Mouse (Mus musculus): ENCODE results near the gene Gm4559. TPM values are rescaled to one million over a fixed set of nuclear protein-coding genes. Genes with fewer than 3 reads are reported as not detected.
A peak's percentile ranks its signal among the peaks of the same experiment; 100 is the strongest.
"Not testable (repeated sequence)": the region's sequence is repeated elsewhere in the genome, so short reads cannot be mapped to it uniquely, and the experiment has no call there.

Gene Gm4559
- polyA plus RNA-seq (2015; fragmentation: Nextera tagmentation; extraction: Ambion mirVana) = not detected in 2 replicates

DNA sequence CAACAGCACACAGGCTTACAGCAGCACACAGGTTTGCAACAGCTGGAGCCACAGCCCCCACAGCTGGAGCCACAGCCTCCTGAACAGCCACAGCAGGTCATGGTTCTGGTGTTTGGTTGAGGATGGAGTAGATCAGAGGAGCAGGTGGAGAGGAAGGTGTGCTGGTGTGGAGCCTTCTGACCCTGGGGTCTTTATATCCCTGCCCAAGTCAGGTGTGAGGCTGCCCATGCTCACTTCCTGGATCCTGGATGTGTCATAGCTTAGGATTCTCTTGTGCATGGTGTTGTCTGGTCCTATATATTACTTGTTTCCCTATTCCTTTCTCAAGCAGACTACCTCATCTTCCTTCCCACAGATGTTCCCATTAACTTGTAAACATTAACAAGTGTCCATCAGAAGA is at the start of gene Gm4559:
TSS of gene Gm4559 (minus strand) at position 101 of the 400 bp plus-strand sequence.
- H3K27me3 ChIP-seq; H3K9me3 ChIP-seq (replicated peaks); H3K27ac ChIP-seq; H3K4me1 ChIP-seq; ATAC-seq (replicated peaks; ENCODE audit: low FRiP score); H3K4me2 ChIP-seq; H3K4me3 ChIP-seq (replicated peaks); H3K9ac ChIP-seq; H3K36me3 ChIP-seq: not testable (repeated sequence)

DNA sequence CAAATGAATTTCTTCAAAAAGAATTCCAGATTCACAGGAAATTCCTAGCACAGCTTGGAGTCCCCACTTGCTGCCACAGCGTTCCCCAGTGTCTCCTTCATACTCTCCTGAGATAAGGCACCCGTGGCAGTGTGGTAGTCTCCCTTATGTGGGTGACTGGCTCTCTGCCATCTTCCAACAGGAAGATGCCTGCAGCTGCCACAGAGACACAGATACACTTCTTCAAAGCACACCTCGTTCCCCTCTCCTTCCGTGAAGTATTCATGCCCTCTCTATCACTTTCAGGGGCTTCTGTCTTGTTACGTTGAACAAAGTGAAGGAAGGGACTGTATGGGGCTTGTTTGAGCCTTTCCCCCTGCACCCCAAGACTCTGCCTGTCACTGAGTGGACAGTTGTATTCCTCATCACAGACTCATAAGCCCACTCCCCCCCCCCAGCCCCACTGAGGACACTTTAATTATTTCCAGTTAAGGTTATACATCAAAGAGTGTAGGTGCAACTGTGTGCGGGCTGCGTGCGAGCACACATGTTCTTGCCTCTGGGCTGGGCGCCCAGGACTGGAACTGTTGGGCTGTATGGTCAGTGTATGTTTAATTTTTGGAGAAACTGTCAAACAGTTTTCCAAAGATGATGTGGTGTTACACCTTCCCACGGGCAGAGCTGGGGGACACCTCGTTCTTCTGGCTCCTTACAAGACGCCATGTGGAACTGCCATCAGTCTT is 49.4 kb upstream of the Gm4559 start:
- Histone ChIP-seq H3K4me1 (peaks cover 28% of the 10 kb centered on the region), H3K9ac (no peak overlapping the region), H3K4me3 (replicated peaks) (no peak overlapping the region), H3K9me3 (replicated peaks) (no peaks in the 10 kb centered on the region), H3K36me3 (no peaks in the 10 kb centered on the region), H3K27ac (no peak overlapping the region), H3K27me3 (no peaks in the 10 kb centered on the region), H3K4me2 (no peak overlapping the region)
- ATAC-seq (replicated peaks; ENCODE audit: low FRiP score) = no peak
- WGBS = 87% methylated on average over 12 of the region's 12 CpGs

DNA sequence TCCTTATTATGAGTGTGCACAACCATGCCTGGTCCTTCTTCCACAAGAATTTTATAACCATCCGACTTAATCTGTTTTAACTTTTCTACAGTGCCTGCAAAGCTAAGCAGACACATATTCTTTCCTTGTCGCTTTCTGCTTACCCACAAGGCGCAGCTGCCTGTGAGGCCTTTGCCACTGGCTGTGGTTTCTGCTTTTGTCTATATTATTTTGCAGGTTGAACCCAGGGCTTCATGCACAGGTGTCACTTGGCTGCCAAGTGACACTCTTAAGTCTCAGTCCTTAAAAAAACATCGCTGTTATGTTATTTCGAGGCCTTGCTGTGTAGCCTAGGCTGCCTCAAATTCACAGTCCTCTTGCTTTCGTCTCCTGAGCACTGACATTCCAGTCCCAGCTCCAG is 48.5 kb upstream of the Gm4559 start:
- 92% methylated on average over 6 of the region's 6 CpGs for WGBS
- ATAC-seq (replicated peaks; ENCODE audit: low FRiP score) = no peak
- no peaks in the 10 kb centered on the region for H3K27me3 ChIP-seq
- H3K27ac ChIP-seq = no peak overlapping the region
- H3K4me3 ChIP-seq (replicated peaks) = no peak overlapping the region
- H3K9me3 ChIP-seq (replicated peaks) = no peaks in the 10 kb centered on the region
- H3K4me1 ChIP-seq = peaks cover 24% of the 10 kb centered on the region
- H3K4me2 ChIP-seq = no peak overlapping the region
- H3K36me3 ChIP-seq = no peaks in the 10 kb centered on the region
- no peak overlapping the region for H3K9ac ChIP-seq

- not testable (repeated sequence) for H3K9ac ChIP-seq; H3K36me3 ChIP-seq; H3K27me3 ChIP-seq; H3K4me3 ChIP-seq (replicated peaks); H3K4me2 ChIP-seq; ATAC-seq (replicated peaks; ENCODE audit: low FRiP score); H3K9me3 ChIP-seq (replicated peaks)
- WGBS = 71% methylated on average over 7 of the region's 10 CpGs
- Histone ChIP-seq H3K27ac (peak overlapping the region; percentile 59; the same call in 1 of the 2 replicates), H3K4me1 (peaks cover 21% of the 10 kb centered on the region)
Observed at GRCm38 (mm10) chr7:142321637-142322306, 47.6 kb upstream of the Gm4559 start.

GRCm38 (mm10) chr7:142320906-142321305 is 46.7 kb upstream of the Gm4559 start:
- no peaks in the 10 kb centered on the region for H3K9me3 ChIP-seq (replicated peaks)
- no peaks in the 10 kb centered on the region for H3K36me3 ChIP-seq
- ATAC-seq (replicated peaks; ENCODE audit: low FRiP score) = 0 out of 2 replicates have a peak, but pooled peaks have one; percentile 30
- H3K9ac ChIP-seq = no peak overlapping the region
- H3K4me2 ChIP-seq = no peak overlapping the region
- WGBS = 32% methylated on average over 2 of the region's 2 CpGs
- H3K27me3 ChIP-seq = no peaks in the 10 kb centered on the region
- H3K27ac ChIP-seq = peak overlapping the region; percentile 41; the same call in 1 of the 2 replicates
- H3K4me3 ChIP-seq (replicated peaks) = no peak overlapping the region
- H3K4me1 ChIP-seq = peaks cover 20% of the 10 kb centered on the region

GRCm38 (mm10) chr7:142319124-142319523 is 45.0 kb upstream of the Gm4559 start:
- Histone ChIP-seq H3K4me3 (replicated peaks) (no peak overlapping the region), H3K27ac (no peak overlapping the region), H3K4me1 (peaks cover 20% of the 10 kb centered on the region), H3K9me3 (replicated peaks) (no peaks in the 10 kb centered on the region), H3K9ac (no peak overlapping the region), H3K4me2 (no peak overlapping the region), H3K27me3 (no peaks in the 10 kb centered on the region), H3K36me3 (no peaks in the 10 kb centered on the region)
- WGBS = 88% methylated on average over 11 of the region's 11 CpGs
- no peak for ATAC-seq (replicated peaks; ENCODE audit: low FRiP score)

- no peak for ATAC-seq (replicated peaks; ENCODE audit: low FRiP score)
- 62% methylated on average over 5 of the region's 5 CpGs for WGBS
- H3K36me3 ChIP-seq = no peaks in the 10 kb centered on the region
- H3K27me3 ChIP-seq = no peaks in the 10 kb centered on the region
- H3K9ac ChIP-seq = no peak overlapping the region
- no peaks in the 10 kb centered on the region for H3K9me3 ChIP-seq (replicated peaks)
- H3K4me2 ChIP-seq = no peak overlapping the region
- H3K4me1 ChIP-seq = peaks cover 20% of the 10 kb centered on the region
- H3K4me3 ChIP-seq (replicated peaks) = no peak overlapping the region
- H3K27ac ChIP-seq = no peak overlapping the region
Observed at GRCm38 (mm10) chr7:142317216-142317615, 43.1 kb upstream of the Gm4559 start.

DNA sequence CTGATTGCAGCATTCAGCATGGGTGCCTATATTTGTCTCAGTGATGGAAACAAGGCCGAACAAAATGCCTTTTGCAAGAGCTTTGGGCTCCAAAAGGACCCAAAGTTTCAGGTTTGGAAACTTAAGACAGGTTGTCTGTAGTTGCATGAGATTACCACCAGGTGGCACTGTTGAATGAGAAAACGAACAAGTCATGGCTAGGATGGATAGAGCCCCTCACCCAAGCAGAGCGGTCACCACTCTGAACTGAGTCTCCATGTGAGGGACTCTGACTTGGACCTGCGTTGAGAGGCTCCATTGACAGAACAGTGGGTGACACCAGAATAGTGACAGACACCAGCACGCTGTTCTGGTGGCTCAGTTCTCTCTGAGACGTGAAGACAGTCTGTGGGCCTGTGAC is 42.4 kb upstream of the Gm4559 start:
- H3K27ac ChIP-seq = no peak overlapping the region
- no peak overlapping the region for H3K9ac ChIP-seq
- H3K27me3 ChIP-seq = no peaks in the 10 kb centered on the region
- H3K9me3 ChIP-seq (replicated peaks) = no peaks in the 10 kb centered on the region
- peaks cover 20% of the 10 kb centered on the region for H3K4me1 ChIP-seq
- H3K4me2 ChIP-seq = no peak overlapping the region
- peak; percentile 47; the same call in 1 of the 2 replicates for ATAC-seq (replicated peaks; ENCODE audit: low FRiP score)
- WGBS = 43% methylated on average over 6 of the region's 6 CpGs
- H3K4me3 ChIP-seq (replicated peaks) = no peak overlapping the region
- H3K36me3 ChIP-seq = no peaks in the 10 kb centered on the region

DNA sequence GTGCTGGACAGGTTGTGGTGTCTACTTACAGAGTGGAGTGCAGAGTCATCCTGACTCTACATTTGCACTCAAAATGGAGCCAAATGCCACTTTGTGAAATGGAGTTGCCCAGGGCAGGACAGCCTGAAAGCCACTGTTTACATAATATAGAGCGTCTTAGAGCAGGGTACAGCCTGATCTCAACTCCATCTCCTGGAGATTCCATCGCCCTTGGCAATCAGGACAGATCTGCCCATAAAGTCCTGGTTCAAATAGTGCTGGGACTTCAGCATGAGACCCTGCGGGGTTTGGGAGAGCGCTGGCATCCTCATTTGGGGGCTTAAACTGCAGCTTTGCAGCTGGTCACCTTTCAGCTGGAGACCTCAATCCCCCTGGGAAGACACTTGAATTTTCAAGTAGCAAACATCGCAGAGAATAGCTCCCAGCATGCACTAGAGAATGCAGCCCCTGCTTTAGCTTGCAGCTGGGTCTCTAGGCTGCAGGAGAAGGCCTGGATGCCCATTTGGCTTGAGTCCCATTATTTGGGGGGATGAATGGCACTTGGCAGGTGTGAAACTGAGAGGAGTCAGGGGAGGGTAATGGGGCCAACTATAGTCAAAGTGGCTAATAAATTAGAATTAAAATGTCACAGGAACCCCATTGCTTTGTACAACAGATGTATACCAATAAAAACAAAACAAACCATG is 40.6 kb upstream of the Gm4559 start:
- no peaks in the 10 kb centered on the region for H3K9me3 ChIP-seq (replicated peaks)
- H3K36me3 ChIP-seq = no peaks in the 10 kb centered on the region
- ATAC-seq (replicated peaks; ENCODE audit: low FRiP score) = no peak
- no peaks in the 10 kb centered on the region for H3K27me3 ChIP-seq
- no peak overlapping the region for H3K27ac ChIP-seq
- no peak overlapping the region for H3K9ac ChIP-seq
- no peak overlapping the region for H3K4me3 ChIP-seq (replicated peaks)
- no peak overlapping the region for H3K4me2 ChIP-seq
- WGBS = 51% methylated on average over 5 of the region's 5 CpGs
- H3K4me1 ChIP-seq = peaks cover 6% of the 10 kb centered on the region; the same call in 1 of the 2 replicates

- not testable (repeated sequence) for ATAC-seq (replicated peaks; ENCODE audit: low FRiP score); H3K9ac ChIP-seq
- WGBS = 80% methylated on average over 1 of the region's 1 CpGs
Observed at GRCm38 (mm10) chr7:142303929-142304328, 29.8 kb upstream of the Gm4559 start.

GRCm38 (mm10) chr7:142303249-142303648 is 29.1 kb upstream of the Gm4559 start, which contains the start of gene Krtap5-4:
TSS of gene Krtap5-4 (plus strand) at chr7:142303549.
- Histone ChIP-seq H3K36me3 (no peaks in the 10 kb centered on the region), H3K4me2 (no peak within 1 kb of the TSS), H3K4me1 (no peaks in the 10 kb centered on the region), H3K4me3 (replicated peaks) (no peak within 1 kb of the TSS), H3K27me3 (peaks cover 11% of the 10 kb centered on the region), H3K27ac (no peak within 1 kb of the TSS), H3K9me3 (replicated peaks) (no peaks in the 10 kb centered on the region), H3K9ac (no peak within 1 kb of the TSS)
- no peak for ATAC-seq (replicated peaks; ENCODE audit: low FRiP score)
- WGBS = 45% methylated on average over 3 of the region's 3 CpGs

More at GRCm38 (mm10) chr7:142303929-142304328, 29.8 kb upstream of the Gm4559 start:
- H3K4me1 ChIP-seq; H3K4me3 ChIP-seq (replicated peaks); H3K36me3 ChIP-seq; H3K27ac ChIP-seq; H3K4me2 ChIP-seq; H3K9me3 ChIP-seq (replicated peaks): not testable (repeated sequence)
- peaks cover 11% of the 10 kb centered on the region for H3K27me3 ChIP-seq

- H3K4me1 ChIP-seq; H3K9ac ChIP-seq; H3K4me2 ChIP-seq; H3K36me3 ChIP-seq; H3K27me3 ChIP-seq; H3K4me3 ChIP-seq (replicated peaks); H3K9me3 ChIP-seq (replicated peaks); H3K27ac ChIP-seq; ATAC-seq (replicated peaks; ENCODE audit: low FRiP score): not testable (repeated sequence)
Observed at GRCm38 (mm10) chr7:142297018-142297417, 22.9 kb upstream of the Gm4559 start, which contains the start of gene Krtap5-1. TSS of gene Krtap5-1 (minus strand) at chr7:142297118.
